Mouse (Mus musculus) lung, postnatal 0 days (tissue): Measurements from ENCODE around the gene Baiap2. TPM values are rescaled to one million over a fixed set of nuclear protein-coding genes. Genes with fewer than 3 reads are reported as not detected.
A peak's percentile ranks its signal among the peaks of the same experiment; 100 is the strongest.

Experiments
- ATAC-seq: fragments of 200-750 bp; cut with Nextera tagmentation; 2 replicates; pipeline ENCODE4 v1.8.0; 2017; ENCODE audit warnings: moderate library complexity
- DNase-seq: peaks from one replicate; pipeline ENCODE4 v3.0.0-alpha.2; 2016; ENCODE audit warnings: low spot score
- H3K27ac ChIP-seq: fragments of 300-500 bp; sonication (generic); 2 replicates; pipeline ENCODE4 v1.5.1; 2014; ENCODE audit warnings: antibody characterized with exemption, mild to moderate bottlenecking, low read length, mixed read lengths
- H3K27me3 ChIP-seq: fragments of 300-500 bp; sonication (generic); replicated peaks from 2 replicates; pipeline ENCODE4 v1.6.1; 2014; ENCODE audit warnings: low read length, mixed read lengths; ENCODE audit not compliant: insufficient read depth
- H3K36me3 ChIP-seq: fragments of 300-500 bp; sonication (generic); 2 replicates; pipeline ENCODE4 v1.6.1; 2014; ENCODE audit warnings: low read length, mixed read lengths; ENCODE audit not compliant: insufficient read depth
- H3K4me1 ChIP-seq: fragments of 300-500 bp; sonication (generic); 2 replicates; pipeline ENCODE4 v1.6.1; 2014; ENCODE audit warnings: antibody characterized with exemption, low read depth, low read length, mixed read lengths; ENCODE audit not compliant: insufficient read depth
- H3K4me2 ChIP-seq: fragments of 300-500 bp; sonication (generic); replicated peaks from 2 replicates; pipeline ENCODE4 v1.6.1; 2014; ENCODE audit warnings: low read depth, mild to moderate bottlenecking, low read length, moderate library complexity, mixed read lengths
- H3K4me3 ChIP-seq: fragments of 300-500 bp; sonication (generic); 2 replicates; pipeline ENCODE4 v1.5.1; 2014; ENCODE audit warnings: low read depth, low read length
- H3K9ac ChIP-seq: fragments of 300-500 bp; sonication (generic); replicated peaks from 2 replicates; pipeline ENCODE4 v1.6.1; 2014; ENCODE audit warnings: low read depth, mild to moderate bottlenecking
- H3K9me3 ChIP-seq: fragments of 300-500 bp; sonication (generic); 2 replicates; pipeline ENCODE4 v1.6.1; 2016; ENCODE audit warnings: low read length, mixed read lengths
- CTCF ChIP-seq: IDR thresholded peaks from 2 replicates; pipeline ENCODE4 v1.5.1; 2016; ENCODE audit warnings: antibody characterized with exemption, mild to moderate bottlenecking
- EP300 ChIP-seq: IDR thresholded peaks from 2 replicates; pipeline ENCODE4 v1.6.1; 2016; ENCODE audit warnings: antibody characterized with exemption, mild to moderate bottlenecking, control low read depth
- WGBS: fragments of 180-500 bp; shearing (Covaris S2); extraction: QIAGEN DNeasy Blood & Tissue Kit; methylation state at CpG from one replicate; pipeline ENCODE4 v1.1.7; 2014; 5-methylcytosine and 5-hydroxymethylcytosine counted together
- polyA plus RNA-seq: library from polyadenylated mRNA; unstranded; fragments of >200 nt; fragmentation: Nextera tagmentation; extraction: Ambion mirVana; gene quantifications from 2 replicates; pipeline ENCODE4 v1.2.1, GENCODE M21; 2015

Baiap2 gene
- polyA plus RNA-seq, 1 experiment from 2014 or later: 52.6 TPM

GRCm38 (mm10) chr11:119947897-119948296 is 5.3 kb downstream of the Baiap2 start:
- no peaks in the 10 kb centered on the region for H3K36me3 ChIP-seq
- ATAC-seq (no peak), DNase-seq (no peak)
- no peak overlapping the region for H3K4me2 ChIP-seq
- no peaks in the 10 kb centered on the region for H3K9me3 ChIP-seq
- peaks cover 22% of the 10 kb centered on the region for H3K4me1 ChIP-seq
- 50% methylated on average over 2 of the region's 2 CpGs for WGBS
- H3K27me3 ChIP-seq: no peaks in the 10 kb centered on the region
- no peak overlapping the region for H3K4me3 ChIP-seq
- H3K9ac ChIP-seq: no peak overlapping the region
- no peak overlapping the region for H3K27ac ChIP-seq
- peak; percentile 52 for TF ChIP-seq CTCF
- no peak for TF ChIP-seq EP300

GRCm38 (mm10) chr11:119948305-119948704 is 5.7 kb downstream of the Baiap2 start:
- peak overlapping the region; percentile 40; the same call in 1 of the 2 replicates for H3K27ac ChIP-seq

GRCm38 (mm10) chr11:119948803-119949202 is 6.2 kb downstream of the Baiap2 start:
- Histone ChIP-seq H3K4me3 (no peak overlapping the region), H3K9ac (no peak overlapping the region), H3K4me1 (peaks cover 31% of the 10 kb centered on the region), H3K27me3 (no peaks in the 10 kb centered on the region), H3K9me3 (no peaks in the 10 kb centered on the region), H3K27ac (peak overlapping the region; percentile 40; the same call in 1 of the 2 replicates), H3K36me3 (no peaks in the 10 kb centered on the region), H3K4me2 (no peak overlapping the region)
- ATAC-seq: no peak
- TF ChIP-seq EP300 (no peak), CTCF (no peak)
- WGBS: 52% methylated on average over 2 of the region's 2 CpGs
- no peak for DNase-seq

More at GRCm38 (mm10) chr11:119948305-119948704, 5.7 kb downstream of the Baiap2 start:
- Histone ChIP-seq H3K9me3 (no peaks in the 10 kb centered on the region), H3K4me1 (peaks cover 26% of the 10 kb centered on the region), H3K27me3 (no peaks in the 10 kb centered on the region), H3K4me3 (no peak overlapping the region), H3K36me3 (no peaks in the 10 kb centered on the region), H3K9ac (no peak overlapping the region), H3K4me2 (no peak overlapping the region)
- 53% methylated on average over 4 of the region's 4 CpGs for WGBS
- DNase-seq: no peak
- no peak for ATAC-seq
- TF ChIP-seq CTCF (no peak), EP300 (no peak)

GRCm38 (mm10) chr11:119950535-119950934 is 8.0 kb downstream of the Baiap2 start:
- WGBS: 92% methylated on average over 3 of the region's 3 CpGs
- Histone ChIP-seq H3K9me3 (no peaks in the 10 kb centered on the region), H3K4me3 (no peak overlapping the region), H3K36me3 (no peaks in the 10 kb centered on the region), H3K27ac (no peak overlapping the region), H3K4me1 (peaks cover 48% of the 10 kb centered on the region), H3K27me3 (no peaks in the 10 kb centered on the region), H3K4me2 (no peak overlapping the region), H3K9ac (no peak overlapping the region)
- DNase-seq: no peak
- no peak for ATAC-seq
- TF ChIP-seq EP300 (no peak), CTCF (no peak)

DNA sequence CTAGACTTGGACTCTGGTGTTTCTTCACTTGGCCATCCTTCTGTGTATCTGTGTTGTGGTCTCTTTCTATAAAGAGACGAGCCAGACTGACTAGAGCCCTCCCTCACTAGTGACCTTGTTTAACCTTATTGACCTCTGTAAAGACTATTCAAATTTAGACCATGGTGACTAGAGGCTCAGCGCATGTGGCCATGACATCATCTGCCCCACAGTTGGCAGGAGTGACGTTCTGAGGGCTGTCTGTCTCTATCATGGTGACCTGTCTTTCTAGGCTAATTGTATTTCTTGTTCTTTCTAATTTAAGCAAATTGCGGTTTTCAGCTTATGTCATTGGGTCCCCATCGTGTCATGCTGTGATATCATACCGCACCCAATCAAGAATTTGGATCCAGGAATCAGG is 8.8 kb downstream of the Baiap2 start:
- Histone ChIP-seq H3K36me3 (no peaks in the 10 kb centered on the region), H3K27ac (0 out of 2 replicates have a peak overlapping the region, but pooled peaks have one; percentile 70), H3K4me3 (no peak overlapping the region), H3K27me3 (no peaks in the 10 kb centered on the region), H3K9ac (no peak overlapping the region), H3K4me2 (no peak overlapping the region), H3K9me3 (no peaks in the 10 kb centered on the region), H3K4me1 (peaks cover 56% of the 10 kb centered on the region)
- no peak for ATAC-seq
- TF ChIP-seq EP300 (no peak), CTCF (no peak)
- no peak for DNase-seq
- 89% methylated on average over 6 of the region's 6 CpGs for WGBS

- Histone ChIP-seq H3K36me3 (no peaks in the 10 kb centered on the region), H3K9me3 (no peaks in the 10 kb centered on the region), H3K4me3 (no peak overlapping the region), H3K4me1 (peaks cover 61% of the 10 kb centered on the region), H3K4me2 (no peak overlapping the region; the same call in 1 of the 2 replicates), H3K27me3 (no peaks in the 10 kb centered on the region), H3K27ac (peak overlapping the region; percentile 70), H3K9ac (no peak overlapping the region)
- ATAC-seq (peak; percentile 55), DNase-seq (peak; percentile 89)
- TF ChIP-seq EP300 (peak; percentile 69; the same call in 1 of the 2 replicates), CTCF (no peak)
- WGBS: 46% methylated on average over 5 of the region's 5 CpGs
Observed at GRCm38 (mm10) chr11:119952429-119953224, 10.1 kb downstream of the Baiap2 start.
